Mouse (Mus musculus) kidney, adult 9 months (tissue): ENCODE data around the gene Lrrc4b.

ENCODE experiments used
- DNase-seq: peaks from one replicate; pipeline ENCODE4 v3.0.0; 2022

The Lrrc4b gene

DNA sequence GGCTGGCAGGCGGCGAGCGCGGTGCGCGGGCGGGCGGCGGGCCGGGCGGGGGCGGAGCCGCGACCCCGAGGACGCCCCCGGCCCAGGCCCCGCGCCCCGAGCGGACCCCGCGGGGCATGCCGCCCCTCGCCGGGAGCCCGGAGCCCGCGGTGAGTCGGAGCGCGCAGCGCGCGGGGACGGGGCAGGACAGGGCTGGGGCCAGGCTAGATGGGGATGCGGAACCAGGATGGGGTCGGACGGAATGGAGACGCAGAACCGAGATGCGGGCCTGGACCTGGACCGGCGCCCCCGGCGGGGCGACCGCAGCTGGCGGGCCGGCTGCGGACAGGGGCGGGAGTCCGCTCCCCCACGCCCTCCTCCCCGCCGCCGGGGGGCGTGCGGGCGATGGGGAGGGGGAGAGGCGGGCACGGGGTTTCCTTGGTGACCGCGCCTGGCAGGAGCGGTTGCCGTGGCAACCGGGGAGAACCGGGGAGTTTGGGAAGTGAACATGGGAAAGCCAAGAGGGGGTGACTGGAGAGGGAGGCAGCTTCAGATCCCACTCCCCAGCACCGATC, at the start of gene Lrrc4b:
Lrrc4b (plus strand) TSS at position 51 of the 554 bp plus-strand sequence.
- no peak for DNase-seq

DNA sequence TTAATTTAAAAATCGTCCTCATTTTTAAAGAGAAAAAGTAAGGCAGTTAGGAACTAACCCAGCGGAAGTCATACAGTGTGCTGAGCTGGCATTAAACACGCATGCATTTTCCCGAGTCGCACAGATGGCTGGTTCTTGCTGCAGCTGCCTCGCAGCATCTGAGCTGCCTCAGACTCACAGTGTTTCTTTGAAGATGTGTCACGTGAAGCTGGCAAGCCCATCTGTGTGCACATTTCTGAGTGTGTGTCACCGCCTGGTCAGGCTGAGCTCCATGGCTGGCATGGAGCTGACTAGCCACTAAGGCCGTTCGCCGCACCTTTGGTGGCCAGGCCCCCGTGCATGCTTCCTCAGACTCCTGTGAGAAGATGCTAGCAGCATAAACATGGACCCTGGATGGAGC, 46.3 kb upstream of the Lrrc4b start:
- no peak for DNase-seq

DNA sequence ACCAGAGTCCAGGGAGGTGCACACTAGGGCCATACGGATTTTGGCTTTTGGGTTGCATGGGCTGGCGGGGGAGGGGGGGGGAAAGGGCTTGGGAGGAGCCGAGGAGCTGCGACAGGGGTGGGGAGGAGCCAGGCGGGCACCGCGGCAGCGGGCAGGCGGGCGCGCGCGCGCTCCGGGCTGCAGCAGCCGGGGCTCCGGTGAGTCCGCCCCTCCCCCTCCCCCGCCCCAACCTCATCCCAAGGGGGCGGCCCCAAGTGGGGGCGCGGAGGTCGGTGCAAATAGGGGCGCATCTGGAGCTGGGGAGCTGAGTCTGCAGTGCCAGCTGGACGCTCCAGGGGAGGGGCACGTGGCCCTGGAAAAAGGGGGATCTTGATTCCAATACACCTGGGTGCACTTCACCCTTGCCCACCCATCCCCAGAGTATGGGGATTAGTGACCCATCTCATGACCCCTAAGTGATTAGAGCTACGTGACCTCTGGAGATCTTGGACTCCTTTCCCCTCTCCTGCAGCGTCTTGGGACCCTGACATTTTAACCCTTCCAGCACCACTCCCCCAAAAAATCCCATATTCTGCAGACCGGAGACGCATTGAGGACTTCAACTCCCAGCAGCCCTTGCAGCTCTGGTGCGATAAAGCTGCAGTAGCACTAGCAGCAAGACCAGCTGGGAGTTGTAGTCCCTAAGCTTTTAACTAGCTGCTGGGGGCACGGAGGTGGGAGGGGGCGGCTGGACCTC, 44.7 kb upstream of the Lrrc4b start, which contains the start of gene Syt3:
Syt3 (plus strand) TSS at position 123 of the 736 bp plus-strand sequence.
- peak; percentile 80 for DNase-seq

DNA sequence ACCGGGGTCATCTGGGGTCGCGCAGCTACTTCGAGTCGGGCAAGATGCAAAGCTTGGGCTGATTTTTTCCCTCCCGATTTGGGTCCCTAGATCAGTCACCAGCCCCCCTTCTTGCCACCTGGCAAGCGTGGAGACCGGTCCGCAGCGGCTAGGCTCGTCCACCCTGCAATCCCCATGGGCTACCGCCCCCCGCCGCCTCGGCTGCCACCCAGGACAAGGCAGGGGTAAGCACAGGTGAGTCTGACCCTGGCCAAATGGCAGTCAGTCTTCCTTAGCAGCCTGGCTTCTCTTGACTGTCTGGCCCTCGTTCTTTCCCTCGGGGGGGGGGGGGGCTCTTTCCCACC, 44.1 kb upstream of the Lrrc4b start:
- no peak for DNase-seq

DNA sequence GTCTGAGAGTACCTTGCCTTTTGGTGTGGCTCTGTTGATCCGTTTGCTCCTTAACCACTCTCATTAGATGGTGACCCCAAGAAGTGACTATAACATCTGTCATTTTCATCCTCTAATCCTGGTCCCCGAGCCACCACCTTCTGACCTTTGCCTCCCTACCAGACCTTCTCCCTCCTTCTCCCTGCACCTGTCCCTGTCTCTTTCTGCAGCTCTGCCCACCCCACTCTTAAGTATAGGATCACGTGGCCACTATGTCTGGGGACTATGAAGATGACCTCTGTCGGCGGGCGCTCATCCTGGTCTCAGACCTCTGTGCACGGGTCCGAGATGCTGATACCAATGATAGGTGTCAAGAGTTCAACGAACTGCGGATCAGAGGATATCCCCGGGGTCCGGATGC, 43.1 kb upstream of the Lrrc4b start, which contains the start of gene 1700008O03Rik:
1700008O03Rik (minus strand) TSS at position 101 of the 400 bp plus-strand sequence.
- no peak for DNase-seq

DNA sequence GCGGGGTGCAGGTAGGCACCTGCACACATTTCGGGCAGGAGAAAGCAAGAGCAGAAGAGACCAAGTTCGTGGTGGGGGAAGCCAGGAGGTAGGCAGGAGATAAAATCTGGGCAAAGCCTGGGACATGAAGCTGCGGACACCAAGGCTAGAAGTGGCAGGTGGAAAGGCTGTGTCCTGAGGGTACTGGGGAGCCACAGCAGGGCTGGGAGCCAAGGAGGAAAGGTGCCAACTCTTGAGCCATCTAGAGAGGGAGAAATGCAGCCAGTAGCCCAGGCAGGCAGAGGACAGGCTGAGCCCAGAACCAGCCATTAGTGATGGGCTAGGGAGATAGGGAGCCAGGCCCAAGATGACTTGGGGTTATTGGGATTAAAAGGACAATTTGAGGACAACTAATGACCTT, 37.0 kb upstream of the Lrrc4b start:
- DNase-seq, result no peak

DNA sequence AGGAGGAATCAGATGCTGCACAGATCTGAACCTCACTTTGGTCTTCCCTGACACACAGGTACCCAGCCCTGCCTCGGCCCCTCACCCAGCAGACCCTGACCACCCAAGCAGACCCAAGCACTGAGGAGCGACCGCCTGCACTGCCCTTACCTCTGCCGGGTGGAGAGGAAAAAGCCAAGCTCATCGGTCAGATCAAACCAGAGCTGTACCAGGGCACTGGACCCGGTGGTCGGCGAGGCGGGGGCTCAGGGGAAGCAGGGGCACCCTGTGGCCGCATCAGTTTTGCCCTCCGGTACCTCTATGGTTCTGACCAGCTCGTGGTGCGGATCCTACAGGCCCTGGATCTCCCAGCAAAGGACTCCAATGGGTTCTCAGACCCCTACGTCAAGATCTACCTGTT, 36.5 kb upstream of the Lrrc4b start:
- DNase-seq, result no peak

DNA sequence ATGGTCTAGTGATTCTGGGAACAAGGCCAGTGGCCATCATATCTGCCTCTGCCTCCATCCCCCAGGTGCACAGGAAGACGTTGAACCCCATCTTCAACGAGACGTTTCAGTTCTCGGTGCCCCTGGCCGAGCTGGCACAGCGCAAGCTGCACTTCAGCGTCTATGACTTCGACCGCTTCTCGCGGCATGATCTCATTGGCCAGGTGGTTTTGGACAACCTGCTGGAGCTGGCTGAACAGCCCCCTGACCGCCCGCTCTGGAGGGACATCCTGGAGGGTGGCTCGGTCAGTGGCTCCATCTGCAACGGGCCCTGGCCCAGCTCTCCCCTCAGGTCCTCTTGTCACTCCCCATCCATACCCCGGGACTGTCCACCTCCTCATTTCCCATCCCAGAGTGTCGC, 35.5 kb upstream of the Lrrc4b start:
- no peak for DNase-seq

DNA sequence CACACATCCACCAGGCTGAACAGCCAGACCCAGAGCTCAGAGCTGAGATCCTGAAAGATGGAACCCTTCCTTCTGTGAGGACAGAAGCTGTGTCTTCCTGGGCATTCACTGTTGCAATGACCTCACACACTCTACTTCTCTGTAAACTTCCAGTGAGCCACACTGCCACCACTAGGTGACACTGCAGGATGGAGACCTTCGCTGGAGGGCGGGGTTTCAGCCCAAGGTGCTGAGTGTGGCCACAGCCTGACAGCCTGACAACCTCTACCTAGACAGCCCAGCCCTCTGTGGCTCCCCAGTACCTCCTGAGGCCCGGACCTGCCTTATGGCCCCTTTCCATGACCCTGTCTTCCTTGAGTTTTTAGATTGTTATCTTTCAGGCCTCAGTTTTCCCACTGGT, 30.2 kb upstream of the Lrrc4b start:
- DNase-seq, result peak; percentile 60

DNA sequence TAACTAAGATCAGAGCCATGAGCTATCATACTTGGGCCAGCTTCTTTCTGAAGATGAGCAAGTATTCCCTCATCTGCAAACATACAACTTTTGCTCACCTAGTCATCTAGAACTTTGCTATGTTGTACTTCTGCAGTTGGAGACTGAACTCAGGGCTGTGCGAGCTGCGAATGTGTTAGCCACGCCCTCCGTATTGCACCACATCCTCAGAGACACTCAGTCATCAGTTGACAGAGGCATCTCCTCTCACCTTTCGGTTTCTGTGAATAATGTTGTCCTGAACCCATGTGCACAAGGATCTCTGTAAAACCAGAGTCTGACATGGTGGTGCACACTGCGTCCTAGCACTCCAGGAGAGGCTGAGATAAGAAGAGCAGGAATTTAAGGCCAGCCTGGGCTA, 27.1 kb upstream of the Lrrc4b start:
- DNase-seq, result no peak

DNA sequence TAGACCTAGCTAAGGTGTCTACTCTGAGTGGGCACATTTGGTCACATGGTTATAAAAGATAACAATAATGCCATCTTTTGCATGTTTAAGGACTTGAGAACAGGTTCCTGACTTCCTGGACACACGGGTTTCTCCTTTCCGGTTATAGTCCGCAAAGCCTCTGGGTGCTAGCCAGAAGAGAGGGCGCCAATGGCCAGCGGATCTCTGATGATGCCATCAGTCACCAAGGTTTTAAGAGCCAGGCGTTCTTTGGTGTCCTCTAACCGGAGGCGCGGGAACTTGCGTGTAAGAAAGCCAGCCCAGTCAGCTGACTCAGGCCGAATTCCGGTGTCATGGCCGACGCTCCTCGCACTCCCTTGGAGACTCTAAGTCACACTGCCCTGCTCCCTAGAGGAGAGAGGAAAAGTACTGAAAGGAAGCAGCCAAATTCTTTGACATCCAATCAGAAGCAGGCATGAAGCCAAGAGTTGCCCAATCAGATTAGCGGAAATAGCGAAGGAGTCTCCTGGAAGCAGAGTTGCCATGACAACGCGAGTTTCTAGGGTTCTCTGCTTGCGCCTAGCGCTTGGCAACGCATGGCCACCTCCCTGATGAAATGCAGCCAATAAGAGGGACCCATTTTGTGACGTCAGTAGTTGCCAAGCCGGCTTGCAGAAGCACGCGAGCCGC, 23.3 kb upstream of the Lrrc4b start:
- DNase-seq, result peak; percentile 91

DNA sequence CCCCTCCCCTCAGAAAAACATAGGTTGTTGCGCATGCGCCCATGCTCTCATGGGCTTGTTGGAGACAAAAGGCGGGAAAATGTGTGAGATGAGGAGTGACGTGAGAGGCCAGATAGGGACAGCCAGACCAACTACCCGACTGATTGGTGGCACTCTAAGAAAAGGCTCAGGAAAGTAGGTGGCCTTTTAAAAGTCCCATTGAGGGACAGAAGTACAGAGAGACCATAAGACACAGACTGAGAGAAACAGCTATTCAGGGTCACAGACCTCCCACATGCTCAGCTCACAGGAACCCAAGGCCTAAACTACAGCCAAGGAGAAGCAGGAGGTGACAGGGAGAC, 22.8 kb upstream of the Lrrc4b start:
- DNase-seq, result no peak

DNA sequence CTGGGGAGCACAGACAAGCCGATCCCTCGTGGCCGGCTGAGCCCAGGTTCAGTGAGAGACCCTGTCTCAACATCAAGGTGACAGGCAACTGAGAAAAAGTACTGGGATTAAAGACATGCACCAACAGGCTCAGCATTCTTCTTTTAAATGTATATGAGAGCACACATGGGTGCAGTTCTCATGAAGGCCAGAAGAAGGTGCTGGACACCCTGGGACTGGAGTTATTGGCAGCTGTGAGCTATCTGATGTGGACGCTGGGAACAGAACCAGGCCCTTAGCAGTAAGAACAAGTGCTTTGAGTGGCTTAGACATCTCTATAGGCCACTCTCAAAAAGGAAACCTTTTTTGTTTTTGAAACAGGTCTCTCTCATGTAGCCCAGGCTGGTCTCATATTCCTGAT, 17.7 kb upstream of the Lrrc4b start:
- no peak for DNase-seq

DNA sequence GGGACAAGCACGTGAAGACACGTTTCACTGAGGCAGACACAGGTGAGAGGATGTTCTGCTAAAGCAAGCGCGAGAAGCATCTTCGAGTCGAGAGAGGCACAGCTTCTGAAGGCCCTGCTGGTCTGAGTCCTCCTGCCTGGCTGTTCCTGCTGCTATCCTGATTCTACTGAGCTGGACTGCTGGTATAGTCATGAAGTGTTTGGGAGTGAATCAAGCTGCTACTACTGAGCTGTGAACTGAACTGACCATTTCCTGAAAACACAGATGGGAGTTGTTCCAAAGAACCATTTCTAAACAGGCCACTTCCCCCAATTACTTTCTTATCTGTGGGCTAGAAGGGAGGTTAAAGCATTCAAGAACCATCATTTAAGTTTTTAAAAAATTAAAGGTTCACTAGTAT, 15.5 kb upstream of the Lrrc4b start:
- DNase-seq, result no peak

DNA sequence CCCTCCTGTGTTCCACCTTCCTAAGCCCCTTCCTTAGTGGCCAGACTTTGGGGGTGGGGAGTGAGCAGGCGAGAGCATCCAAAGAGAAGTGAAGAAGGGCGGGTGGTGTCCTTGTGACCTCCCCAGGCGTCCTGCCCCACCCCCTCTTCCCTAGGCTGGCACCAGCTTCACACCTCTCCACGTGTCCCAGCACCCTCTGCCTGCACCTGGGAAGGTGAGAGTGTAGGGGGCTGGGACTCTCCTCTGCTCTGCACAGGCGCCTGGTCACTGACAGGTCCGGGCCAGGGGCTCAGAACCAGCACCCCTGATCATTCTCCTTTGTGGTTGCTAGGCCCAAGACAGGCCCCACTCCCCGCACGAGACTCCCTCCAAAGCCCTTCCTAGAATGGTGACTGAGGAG, 1.2 kb upstream of the Lrrc4b start:
- DNase-seq, result no peak

DNA sequence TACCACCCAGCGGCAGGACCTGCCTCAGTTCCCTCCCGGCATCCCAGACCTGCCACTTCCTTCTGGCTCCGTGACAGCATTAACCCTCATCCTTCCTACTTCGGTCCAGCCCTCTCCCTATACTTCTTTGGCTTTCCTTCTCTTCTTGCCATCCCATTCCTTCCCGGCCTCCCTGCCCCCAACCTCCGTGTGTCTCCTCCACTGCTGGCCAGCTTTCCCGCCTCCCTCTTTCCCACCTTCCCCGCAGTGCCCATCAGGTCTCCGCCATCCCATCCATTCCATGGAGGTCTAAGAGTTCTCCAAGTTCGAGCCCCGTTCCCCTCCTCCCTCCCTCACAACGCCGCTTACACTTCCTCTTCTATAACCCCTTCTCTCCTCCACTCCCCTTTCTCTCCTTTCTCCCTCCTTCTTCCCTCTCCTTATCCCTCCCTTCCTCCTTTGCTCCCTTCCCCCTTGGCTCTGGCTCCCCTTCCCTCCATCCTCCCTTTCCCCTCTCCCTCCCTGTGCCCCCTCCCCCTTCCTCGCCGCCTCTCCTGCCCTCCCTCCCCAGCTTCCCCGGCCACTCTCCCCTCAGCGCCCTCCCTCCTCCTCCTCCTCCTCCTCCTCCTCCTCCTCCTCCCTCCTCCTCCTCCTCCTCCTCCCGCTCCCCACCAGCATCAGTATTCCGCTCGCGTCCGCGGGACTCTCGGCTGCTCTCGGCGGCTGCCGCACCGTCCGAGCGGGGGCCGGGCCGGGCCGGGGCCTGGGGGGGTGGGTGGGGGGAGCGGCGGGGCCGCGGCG, 457 bp upstream of the Lrrc4b start:
- no peak for DNase-seq

DNA sequence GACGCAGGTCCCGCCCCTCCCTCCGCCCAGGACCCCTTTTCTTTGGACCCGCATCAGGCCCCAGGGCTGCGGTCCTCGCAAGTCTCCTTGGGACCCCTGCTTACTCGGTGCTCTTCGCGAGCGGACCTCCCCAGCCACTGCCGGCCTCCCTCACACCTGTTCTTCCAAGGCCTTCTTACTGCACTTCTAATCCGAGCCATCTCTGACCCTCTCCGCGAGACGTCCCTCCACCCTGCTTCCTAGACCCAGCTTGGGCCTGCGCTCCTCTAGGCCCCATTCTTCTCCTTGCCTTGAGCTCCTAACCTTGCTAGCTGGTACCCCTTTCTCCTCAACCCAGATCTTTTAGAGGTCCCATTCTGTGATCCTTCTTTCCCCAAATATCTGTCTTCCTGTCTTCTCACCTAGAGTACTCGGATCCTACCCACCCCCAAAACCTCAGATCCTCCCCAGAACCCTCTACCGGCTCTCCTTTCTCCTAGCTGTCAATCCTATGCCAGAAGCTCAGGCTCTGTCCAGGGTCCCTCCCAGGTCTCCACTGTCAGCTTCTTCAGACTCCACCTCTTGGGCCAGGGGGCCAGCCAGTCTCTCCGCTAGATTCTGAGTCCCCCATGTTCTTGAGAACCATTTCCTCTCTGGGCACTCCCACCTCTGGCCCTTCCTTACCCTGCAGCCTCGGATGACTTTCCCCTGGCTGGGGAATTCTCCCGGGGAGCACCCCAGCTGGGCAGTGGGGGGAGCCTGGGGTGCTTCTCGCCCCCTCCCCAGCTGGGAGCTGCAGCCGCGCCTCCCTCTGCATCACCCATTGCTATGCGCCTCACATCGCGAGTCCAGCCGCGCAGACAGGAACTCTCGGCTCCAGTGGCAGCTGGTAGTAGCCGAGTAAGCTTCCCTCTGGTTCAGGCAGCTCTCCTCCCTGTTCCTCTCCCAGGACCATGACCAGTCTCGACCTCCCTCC, 993 bp downstream of the Lrrc4b start:
- DNase-seq, result no peak

DNA sequence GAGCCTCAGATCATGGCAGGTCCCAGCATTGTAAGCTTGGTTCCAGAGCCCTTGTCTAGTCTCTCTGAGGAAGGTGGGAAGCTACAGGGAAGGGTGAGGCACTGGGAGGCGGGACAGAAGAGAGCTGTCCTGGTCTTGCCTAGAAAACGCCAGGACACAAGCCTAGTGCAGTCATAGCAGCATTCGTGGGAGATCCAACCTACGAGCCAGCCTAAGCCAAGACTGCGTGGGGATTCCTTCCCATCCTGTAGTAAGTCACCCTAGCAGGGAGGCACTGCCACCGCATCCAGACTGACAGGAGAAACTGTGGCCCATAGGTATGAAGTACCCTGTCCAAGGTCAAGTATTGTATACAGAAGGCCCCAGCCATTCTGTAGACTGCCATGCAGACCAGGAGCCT, 3.7 kb downstream of the Lrrc4b start:
- no peak for DNase-seq

DNA sequence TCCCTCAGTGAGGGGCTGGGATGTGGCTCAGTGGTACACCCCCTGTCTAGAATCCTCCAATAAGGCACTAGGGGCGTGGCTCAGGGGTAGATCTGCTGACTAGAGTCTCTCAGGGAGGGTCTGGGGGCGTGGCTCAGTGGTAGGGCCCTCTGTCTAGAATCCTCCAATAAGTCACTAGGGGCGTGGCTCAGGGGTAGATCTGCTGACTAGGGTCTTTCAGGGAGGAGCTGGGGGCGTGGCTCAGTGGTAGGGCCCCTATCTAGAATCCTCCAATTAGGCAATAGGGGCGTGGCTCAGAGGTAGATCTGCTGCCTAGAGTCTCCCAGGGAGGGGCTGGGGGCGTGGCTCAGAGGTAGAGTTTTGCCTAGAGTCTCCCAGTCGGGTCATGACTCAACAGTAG, 4.6 kb downstream of the Lrrc4b start:
- no peak for DNase-seq

DNA sequence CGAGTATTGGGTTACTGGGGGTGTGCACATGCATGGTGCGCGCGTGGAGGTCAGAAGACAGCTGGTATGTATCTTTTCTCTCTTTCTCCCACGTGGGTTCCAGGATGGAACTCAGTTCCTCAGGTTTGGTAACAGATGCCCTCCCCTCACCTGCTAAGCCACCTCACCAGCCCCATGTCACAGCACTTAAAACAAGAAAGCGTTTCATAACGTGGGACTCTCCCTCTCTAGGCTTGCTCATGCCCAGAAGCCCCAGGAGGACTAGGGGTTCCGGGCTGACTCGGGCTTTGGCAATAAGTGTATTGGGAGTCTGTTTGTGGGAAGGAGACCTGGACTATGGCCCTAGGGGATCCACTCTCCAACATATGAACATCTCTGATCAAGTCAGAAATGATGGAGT, 5.3 kb downstream of the Lrrc4b start:
- no peak for DNase-seq

DNA sequence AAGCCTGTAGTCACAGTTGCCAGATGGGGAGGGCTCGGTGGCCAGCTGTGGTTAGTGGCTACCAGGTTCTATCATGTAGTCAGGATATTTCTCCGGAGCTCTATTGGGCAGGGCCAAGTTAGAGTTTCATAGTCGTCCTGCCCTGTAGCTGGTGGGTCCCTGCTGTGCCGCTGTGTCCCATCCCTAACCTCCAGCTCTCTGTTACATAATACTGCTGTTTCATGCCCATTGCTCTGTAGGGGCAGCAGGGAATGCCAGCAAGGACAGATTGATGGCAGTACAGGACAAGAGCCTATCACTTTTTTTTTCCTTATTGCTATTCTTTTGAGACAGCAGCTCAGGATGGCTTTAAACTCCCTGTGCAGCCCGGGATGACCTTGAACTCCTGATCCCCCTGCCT, 7.0 kb downstream of the Lrrc4b start:
- DNase-seq, result no peak

DNA sequence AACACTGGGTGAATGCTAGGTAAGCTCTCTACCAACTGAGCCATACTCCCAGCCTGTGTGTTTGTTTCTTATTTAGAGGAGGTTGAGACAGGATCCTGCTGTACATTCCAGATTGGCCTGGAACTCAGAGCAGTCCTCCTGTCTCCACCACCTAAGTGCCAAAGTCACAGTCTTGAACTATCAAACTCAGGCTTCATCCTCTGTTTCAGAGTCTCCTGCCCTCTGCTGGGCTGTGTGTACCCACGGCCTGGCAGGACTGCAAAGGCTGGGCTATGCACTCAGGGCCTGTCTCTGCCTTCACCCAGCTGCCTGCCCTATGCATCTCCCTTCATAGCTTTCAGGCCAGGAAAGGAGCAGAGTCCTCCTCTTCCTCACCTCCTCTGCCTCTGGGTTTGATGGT, 7.4 kb downstream of the Lrrc4b start:
- DNase-seq, result no peak

DNA sequence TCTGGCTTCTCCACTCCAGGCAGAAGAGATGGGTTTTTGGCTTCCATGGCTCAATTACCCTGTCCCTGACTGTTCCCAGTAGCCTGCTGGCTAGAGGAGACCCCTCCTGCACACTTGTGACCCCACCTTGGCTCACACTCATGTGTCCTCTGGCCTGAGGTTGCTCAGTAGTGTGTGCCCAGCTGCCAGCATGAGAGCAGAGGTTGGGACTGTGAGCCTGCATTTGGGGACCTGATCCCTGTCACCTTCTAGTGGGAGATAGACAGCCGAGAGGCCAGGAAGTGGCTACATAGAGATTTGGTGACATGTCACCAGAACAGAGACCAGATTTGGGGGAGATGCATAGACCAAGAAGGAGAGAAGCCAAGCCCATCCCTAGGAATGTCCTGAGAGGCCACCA, 8.4 kb downstream of the Lrrc4b start:
- DNase-seq, result no peak
